Mouse (Mus musculus): ENCODE measurements around the gene Mindy4.

The Mindy4 gene

GRCm38 (mm10) chr6:55341688-55342087, 138.5 kb downstream of the Mindy4 start:
- DNase-seq (ENCODE audit: low spot score) = no peak

GRCm38 (mm10) chr6:55342328-55342727, 139.1 kb downstream of the Mindy4 start:
- DNase-seq (ENCODE audit: low spot score) = no peak

GRCm38 (mm10) chr6:55343446-55343845, 140.3 kb downstream of the Mindy4 start:
- DNase-seq (ENCODE audit: low spot score) = no peak

- no peak for DNase-seq (ENCODE audit: low spot score)
Measured at GRCm38 (mm10) chr6:55344291-55345016, 141.3 kb downstream of the Mindy4 start.

GRCm38 (mm10) chr6:55345264-55345663, 142.1 kb downstream of the Mindy4 start:
- DNase-seq (ENCODE audit: low spot score) = no peak

GRCm38 (mm10) chr6:55346491-55346890, 143.3 kb downstream of the Mindy4 start:
- no peak for DNase-seq (ENCODE audit: low spot score)

GRCm38 (mm10) chr6:55347711-55348571, 144.8 kb downstream of the Mindy4 start:
- no peak for DNase-seq (ENCODE audit: low spot score)

- DNase-seq (ENCODE audit: low spot score) = no peak
Measured at GRCm38 (mm10) chr6:55349231-55349630, 146.0 kb downstream of the Mindy4 start.

- DNase-seq (ENCODE audit: low spot score) = no peak
Measured at GRCm38 (mm10) chr6:55350383-55350952, 147.3 kb downstream of the Mindy4 start.

- no peak for DNase-seq (ENCODE audit: low spot score)
Measured at GRCm38 (mm10) chr6:55351712-55352111, 148.5 kb downstream of the Mindy4 start.

- no peak for DNase-seq (ENCODE audit: low spot score)
Measured at GRCm38 (mm10) chr6:55353711-55354445, 150.7 kb downstream of the Mindy4 start.

- DNase-seq (ENCODE audit: low spot score) = no peak
Measured at GRCm38 (mm10) chr6:55354456-55355117, 151.4 kb downstream of the Mindy4 start.

GRCm38 (mm10) chr6:55355575-55355974, 152.4 kb downstream of the Mindy4 start:
- no peak for DNase-seq (ENCODE audit: low spot score)

- no peak for DNase-seq (ENCODE audit: low spot score)
Measured at GRCm38 (mm10) chr6:55356017-55356703, 153.0 kb downstream of the Mindy4 start.

GRCm38 (mm10) chr6:55356976-55357635, 153.9 kb downstream of the Mindy4 start:
- no peak for DNase-seq (ENCODE audit: low spot score)

- DNase-seq (ENCODE audit: low spot score) = no peak
Measured at GRCm38 (mm10) chr6:55357636-55358031, 154.5 kb downstream of the Mindy4 start.

- no peak for DNase-seq (ENCODE audit: low spot score)
Measured at GRCm38 (mm10) chr6:55358731-55359143, 155.6 kb downstream of the Mindy4 start.

- no peak for DNase-seq (ENCODE audit: low spot score)
Measured at GRCm38 (mm10) chr6:55362663-55363062, 159.5 kb downstream of the Mindy4 start.

- DNase-seq (ENCODE audit: low spot score) = no peak
Measured at GRCm38 (mm10) chr6:55367126-55367525, 163.9 kb downstream of the Mindy4 start.
